Mouse (Mus musculus): ENCODE data around the gene Pik3ip1.

DNA sequence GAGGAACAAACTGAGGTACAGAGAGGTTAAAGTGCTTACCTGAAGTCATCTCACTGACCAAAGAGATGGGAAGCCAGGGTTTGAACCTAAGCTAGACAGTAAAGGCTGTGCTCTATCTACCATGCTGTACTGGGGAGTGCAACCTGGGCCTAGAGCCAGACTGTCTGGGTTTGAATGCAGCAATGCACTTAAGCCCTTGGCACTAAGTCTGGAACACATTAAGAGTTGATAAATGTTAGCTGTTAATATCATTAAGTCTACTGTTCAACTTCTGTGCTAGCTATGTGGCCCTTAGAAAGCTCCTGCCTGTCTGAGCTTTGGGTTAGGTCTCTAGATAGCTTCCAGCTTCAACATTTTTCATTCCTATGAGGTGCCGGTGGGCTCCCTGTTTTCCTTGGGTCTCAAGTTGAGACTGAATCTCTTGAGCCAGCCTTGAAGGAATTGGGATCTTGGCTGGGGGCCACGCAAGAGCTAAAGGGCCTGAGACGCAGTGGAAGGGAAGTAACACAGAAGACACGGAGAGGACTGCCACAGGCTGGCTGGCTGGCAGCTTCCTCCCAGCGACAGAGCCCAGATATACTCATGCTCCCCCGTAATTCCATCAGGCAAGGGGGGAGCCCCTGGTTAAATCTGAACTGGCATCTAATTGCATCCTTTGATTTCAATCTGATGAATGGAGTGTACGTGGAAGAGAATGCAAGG, 43.5 kb downstream of the Pik3ip1 start:
- TF ChIP-seq CTCF (IDR thresholded peaks at IDR 0.05; ENCODE audit: extremely low read depth, insufficient read length, insufficient replicate concordance, low read depth, low read length) = no peak
- no peak for TF ChIP-seq POLR2A (IDR thresholded peaks at IDR 0.05; ENCODE audit: low read depth, low read length)
